Mouse (Mus musculus): ENCODE data around the gene March6. TPM values are rescaled to one million over a fixed set of nuclear protein-coding genes. Genes with fewer than 3 reads are reported as not detected.

Gene March6
- polyA plus RNA-seq, 1 experiment, result 91.4 TPM

DNA sequence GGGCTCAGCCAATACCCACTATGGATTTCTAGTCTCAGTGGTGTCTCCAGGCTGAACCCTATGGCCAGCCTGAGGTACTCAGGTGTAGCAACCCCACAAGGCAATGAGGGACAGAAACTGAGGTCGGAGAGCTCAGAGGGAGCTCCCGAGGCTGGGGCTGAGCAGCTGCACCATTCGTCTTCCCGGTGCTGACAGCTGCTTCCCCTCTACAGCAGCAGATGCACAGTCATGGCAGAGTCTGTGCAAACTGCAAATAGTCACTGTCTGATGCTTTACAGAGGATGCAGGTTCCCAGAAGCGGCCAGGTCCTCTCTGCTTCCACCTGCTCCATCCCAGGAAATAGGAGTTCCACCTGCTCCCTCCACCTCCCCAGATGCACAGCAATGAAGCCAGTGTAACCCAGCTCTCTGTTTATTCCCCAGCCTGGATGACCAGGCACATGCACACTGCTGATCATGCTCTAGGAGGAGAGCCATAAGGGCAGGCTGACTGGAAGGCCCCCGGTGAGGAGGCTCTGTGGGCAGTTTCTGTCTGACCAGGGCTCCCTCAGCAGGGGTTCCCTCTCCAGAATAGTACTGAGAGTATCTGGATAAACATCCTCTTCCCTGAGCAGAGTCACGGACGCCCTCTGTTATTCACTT is 104.7 kb downstream of the March6 start:
- TF ChIP-seq GATA1 (IDR thresholded peaks at IDR 0.05; ENCODE audit: low read length), result no peak

GRCm38 (mm10) chr15:31422649-31423369 is 108.0 kb downstream of the March6 start:
- no peak for TF ChIP-seq GATA1 (IDR thresholded peaks at IDR 0.05; ENCODE audit: low read length)

DNA sequence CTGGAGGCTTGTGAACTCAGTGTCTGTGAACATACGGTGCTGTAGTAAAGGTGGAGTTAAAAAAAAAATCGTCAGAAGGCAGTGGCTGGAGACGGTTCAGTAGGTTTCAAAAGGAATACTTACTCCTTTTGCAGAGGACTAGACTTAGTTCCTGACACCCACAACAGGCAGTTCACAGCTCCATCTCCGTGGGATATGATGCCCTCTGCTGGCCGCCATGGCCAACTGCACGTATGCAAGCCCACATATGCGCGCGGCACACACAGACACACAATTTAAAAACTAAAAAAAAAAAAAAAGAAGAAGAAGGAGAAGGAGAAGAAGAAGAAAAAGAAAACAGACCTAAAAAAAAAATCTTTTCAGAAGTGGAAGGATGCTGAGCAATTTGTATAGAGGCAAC is 111.8 kb downstream of the March6 start:
- TF ChIP-seq GATA1 (IDR thresholded peaks at IDR 0.05; ENCODE audit: low read length), result no peak

DNA sequence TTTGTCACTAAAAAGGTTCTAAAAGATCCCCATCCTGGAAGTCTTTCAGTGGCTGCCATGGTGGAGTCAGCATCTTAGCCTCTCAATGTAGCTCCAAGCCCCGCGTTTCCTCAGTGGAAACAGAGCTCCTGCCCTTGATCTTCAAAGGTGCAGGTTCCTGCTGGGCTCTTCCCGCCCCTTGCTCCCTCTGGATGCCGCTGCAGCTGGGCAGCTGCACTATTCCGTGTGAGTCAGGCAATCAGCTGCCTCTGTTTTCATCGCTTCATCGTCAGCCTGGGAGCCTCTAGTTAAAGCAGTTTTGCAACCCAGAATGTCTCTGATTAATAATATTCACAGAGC is 112.2 kb downstream of the March6 start:
- no peak for TF ChIP-seq GATA1 (IDR thresholded peaks at IDR 0.05; ENCODE audit: low read length)

DNA sequence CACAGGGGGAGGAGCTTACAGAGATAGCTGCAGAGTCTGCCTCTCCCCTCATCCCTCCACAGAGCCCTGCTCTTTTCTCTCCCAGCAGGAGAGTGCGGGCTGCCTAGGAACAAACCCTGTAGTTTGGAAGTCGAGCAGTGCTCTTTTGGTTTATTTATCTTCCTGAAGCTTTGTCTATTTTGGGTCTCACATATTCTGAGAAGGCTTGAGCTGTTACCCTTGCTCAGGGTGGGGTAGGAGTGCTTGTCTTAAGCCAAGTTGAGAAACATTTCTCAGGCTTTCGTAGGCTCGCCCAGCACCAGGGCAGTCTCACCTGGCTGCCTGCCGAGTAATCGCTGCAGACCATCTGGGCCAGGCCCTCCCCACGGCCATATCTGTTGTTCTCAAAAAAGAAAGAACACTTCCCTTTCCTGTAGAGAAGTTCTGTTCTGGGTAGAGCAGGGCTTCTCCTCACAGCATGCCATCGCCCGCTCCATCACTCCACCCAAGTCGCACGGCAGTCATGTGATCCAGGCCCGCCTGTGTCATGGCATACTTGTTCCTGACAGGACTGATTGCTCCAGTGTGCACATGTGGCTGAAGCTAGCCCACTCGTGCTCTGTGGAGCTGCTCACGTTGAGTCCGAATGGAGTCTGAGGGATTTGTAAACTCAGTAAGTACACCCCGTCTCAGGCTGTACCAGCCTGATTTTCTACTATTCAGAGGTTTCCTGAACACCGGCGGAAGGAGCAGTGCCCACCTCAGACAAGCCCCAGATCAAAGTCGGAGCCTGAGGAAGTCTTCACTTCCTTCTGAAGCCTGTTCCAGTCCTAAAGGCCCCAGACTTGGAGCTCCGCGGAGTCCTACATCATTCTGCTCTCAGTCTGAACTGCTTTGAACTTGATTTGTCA is 112.8 kb downstream of the March6 start:
- no peak for TF ChIP-seq GATA1 (IDR thresholded peaks at IDR 0.05; ENCODE audit: low read length)

GRCm38 (mm10) chr15:31417409-31417795 is 113.5 kb downstream of the March6 start:
- TF ChIP-seq GATA1 (IDR thresholded peaks at IDR 0.05; ENCODE audit: low read length), result no peak

DNA sequence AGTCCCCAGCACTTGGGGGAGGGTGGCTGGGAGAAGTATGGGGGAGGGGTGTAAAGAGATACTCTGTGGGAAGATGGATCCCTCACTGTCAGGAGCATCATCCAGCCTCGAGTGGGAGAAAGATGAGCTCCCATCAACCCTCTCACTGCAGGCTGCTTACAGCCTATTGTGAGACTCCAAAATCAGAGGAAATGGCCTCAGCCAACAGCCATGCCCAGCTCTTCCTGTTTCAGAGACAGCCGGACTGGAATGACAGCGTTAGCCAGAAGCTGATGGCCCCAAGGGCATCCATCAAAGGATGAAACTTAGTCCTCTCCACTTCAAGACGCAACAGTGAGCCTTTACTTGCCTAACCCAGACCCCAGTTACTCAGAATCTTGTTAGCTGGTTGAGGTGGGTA is 115.7 kb downstream of the March6 start:
- no peak for TF ChIP-seq GATA1 (IDR thresholded peaks at IDR 0.05; ENCODE audit: low read length)

DNA sequence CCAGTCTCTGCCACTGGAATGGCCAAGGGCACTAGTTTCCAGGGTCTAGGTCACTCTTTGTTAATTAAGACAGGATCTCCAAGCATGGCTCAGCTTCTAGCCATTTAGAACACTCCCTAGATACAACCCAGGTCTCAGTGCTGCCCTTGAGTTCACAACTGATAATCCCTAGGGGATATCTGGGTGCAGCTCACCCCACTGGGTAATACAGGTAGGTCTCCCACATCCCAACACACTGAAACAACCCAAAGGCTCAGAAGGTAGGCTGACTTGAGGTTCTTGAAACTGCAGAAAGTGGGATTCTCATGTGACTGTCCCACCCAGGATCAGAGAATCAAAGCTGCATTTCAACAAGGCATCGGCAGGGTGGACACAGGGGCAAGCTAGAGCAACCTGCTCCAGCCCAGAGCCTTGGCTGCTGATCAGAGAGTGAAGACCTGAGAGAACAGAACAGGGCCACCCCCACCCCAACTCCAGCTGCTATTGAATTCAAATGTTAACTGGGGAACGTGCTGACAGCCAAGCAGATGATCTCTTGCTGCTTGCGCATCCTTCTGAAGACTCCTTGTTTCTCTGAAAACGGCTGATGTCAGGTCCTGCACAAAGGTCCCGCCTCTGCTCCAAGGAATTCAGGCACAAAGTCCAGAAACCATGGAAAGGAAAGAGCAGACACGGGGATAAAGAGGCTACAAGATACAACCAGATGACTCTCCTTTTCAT is 116.5 kb downstream of the March6 start:
- TF ChIP-seq GATA1 (IDR thresholded peaks at IDR 0.05; ENCODE audit: low read length), result no peak

- TF ChIP-seq GATA1 (IDR thresholded peaks at IDR 0.05; ENCODE audit: low read length), result no peak
Measured at GRCm38 (mm10) chr15:31413662-31414061, 117.2 kb downstream of the March6 start.

GRCm38 (mm10) chr15:31412933-31413332 is 117.9 kb downstream of the March6 start:
- no peak for TF ChIP-seq GATA1 (IDR thresholded peaks at IDR 0.05; ENCODE audit: low read length)

DNA sequence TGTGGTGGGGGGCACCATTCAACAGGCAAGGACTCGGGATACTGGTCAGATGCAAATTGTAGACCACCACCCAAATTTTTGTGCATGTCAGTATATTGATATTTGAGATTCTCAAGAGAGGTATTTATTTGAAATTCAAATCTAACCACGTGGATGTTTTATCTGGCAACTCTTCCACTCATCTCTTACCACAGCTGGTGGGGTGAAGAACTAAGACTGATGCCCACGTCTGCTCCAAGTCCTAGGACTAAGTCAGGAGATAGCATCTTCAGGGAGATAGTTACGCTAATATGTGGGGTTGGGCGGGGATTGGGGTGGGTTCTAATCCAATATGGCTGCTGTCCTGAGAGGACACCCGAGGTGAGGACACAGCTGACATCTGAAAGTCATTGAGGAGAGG is 118.4 kb downstream of the March6 start:
- TF ChIP-seq GATA1 (IDR thresholded peaks at IDR 0.05; ENCODE audit: low read length), result no peak

DNA sequence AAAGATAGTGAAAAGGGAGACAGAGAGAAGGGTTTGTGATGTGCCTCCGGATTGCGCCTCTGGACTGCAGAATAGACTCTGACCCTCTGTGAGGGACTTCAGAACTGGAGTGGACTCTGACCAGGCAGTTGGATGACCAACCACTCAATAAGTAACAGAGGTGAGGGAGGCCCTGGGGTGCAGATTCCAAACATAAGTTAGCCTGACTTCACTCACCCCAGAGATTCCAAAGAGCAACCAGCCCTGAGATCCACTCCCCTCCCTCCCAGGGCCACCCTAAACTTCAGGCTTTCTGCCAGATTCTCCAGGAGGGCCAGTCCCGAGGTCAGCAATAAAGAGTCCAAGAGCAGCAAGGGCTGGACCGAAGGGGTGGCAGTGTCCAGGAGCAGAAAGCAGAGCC is 123.4 kb downstream of the March6 start:
- TF ChIP-seq GATA1 (IDR thresholded peaks at IDR 0.05; ENCODE audit: low read length), result no peak

DNA sequence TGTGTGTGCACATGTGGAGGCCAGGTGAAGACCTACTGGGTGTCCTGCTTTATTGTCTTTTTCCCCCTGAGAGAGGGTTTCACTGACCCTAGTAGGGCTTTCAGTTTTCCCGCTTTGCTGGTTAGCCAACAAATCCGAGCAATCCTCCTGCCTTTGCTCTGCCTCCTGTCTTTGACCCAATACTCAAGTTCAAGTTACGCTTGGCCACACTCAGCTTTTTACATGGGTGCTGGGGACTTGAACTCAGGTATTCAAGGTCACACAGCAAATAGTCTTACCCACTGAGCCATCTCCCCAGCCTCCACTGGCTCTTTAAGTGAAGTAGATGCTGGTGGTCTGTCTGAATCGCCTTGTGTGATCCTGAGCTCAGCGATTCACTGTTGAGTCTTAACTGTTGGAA is 124.0 kb downstream of the March6 start:
- TF ChIP-seq GATA1 (IDR thresholded peaks at IDR 0.05; ENCODE audit: low read length), result no peak

Other genes starting within 250 kb of the March6 start
- not detected in 2 replicates for gene Ankrd33b, start 163.3 kb downstream of the March6 start, polyA plus RNA-seq (2012)
- gene Ropn1l, start 77.3 kb downstream of the March6 start, polyA plus RNA-seq (2012), result 0.73 and 1.0 TPM in 2 replicates
- gene Cmbl, start 34.3 kb upstream of the March6 start, polyA plus RNA-seq (2012), result not detected in 2 replicates
- gene Cct5, start 70.8 kb upstream of the March6 start, polyA plus RNA-seq (2012), result 42.2 and 46.0 TPM in 2 replicates
- gene Fam173b, start 70.8 kb upstream of the March6 start, polyA plus RNA-seq (2012), result 3.7 and 3.9 TPM in 2 replicates